Mouse (Mus musculus) heart, postnatal 4 days (tissue): ENCODE results near the gene Atp6v0a2. TPM values are rescaled to one million over a fixed set of nuclear protein-coding genes. Genes with fewer than 3 reads are reported as not detected.

Experiments used
- DNase-seq: peaks from one replicate; pipeline ENCODE4 v3.0.0; 2021
- total RNA-seq, 2 experiments: library from RNA; stranded (reverse); gene quantifications; 2 replicates each; pipeline ENCODE4 v1.2.3; 2021

The Atp6v0a2 gene
- total RNA-seq, 2 experiments from 2014 or later: 37.0 to 37.2 TPM

DNA sequence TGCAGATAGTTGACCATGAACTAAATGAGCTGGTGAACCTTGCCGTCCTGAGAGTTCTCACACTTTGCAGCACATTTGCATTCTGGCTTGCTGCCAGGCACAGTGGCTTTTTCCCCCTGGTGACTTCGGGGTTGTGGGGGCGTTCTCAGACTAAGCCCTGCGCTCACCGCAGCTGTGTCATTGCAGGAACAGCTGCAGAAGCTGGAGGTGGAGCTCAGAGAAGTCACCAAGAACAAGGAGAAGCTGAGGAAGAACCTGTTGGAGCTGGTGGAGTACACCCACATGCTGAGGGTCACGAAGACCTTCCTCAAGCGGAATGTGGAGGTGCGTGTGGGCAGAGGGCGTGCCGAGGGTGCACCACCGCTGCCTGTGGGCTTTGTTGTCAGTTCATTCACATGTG lies 8.9 kb downstream of the Atp6v0a2 start:
- peak; percentile 23 for DNase-seq

DNA sequence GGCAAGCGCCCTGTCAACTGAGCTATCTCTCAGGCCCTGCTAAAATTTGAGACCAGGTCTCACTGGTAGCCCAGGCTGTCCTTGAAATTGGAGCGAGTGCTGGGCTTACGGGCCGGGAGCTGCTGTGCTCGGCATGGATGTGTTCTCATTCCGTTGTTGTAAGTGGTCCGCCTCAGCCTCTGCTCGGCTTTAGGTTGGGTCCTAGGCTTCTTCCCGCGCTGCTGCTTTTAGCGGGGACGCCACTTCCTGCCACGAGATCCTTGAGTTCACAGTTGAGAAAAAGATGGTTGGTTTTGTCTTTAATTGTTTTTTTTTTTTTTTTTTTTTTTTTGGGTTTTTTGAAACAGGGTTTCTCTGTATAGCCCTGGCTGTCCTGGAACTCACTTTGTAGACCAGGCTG lies 9.5 kb downstream of the Atp6v0a2 start:
- no peak for DNase-seq

DNA sequence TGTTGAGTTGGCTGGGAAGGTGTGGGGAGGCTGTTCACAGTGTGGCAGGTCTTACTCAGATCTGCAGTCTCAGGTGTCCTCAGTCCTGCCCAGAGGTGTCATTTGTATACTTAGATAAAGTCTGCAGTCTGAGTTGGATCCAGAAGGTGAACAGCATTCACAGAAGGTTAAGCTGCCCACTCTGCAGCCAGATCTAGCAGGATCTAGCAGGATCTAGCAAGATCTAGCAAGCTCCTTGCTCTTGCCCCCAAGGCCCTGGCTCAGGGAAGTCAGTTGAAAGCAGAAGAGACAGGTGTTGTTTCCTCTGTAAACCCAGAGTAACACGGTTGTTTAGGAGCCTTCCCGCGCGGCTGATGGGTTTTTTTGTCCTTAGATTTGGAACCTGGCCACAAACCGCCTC lies 85.4 kb downstream of the Atp6v0a2 start:
- DNase-seq: no peak

GRCm38 (mm10) chr5:124715135-124715534 lies 86.8 kb downstream of the Atp6v0a2 start:
- peak; percentile 46 for DNase-seq

- DNase-seq: no peak
These were observed 89.6 kb downstream of the Atp6v0a2 start for GRCm38 (mm10) chr5:124717969-124718368.

DNA sequence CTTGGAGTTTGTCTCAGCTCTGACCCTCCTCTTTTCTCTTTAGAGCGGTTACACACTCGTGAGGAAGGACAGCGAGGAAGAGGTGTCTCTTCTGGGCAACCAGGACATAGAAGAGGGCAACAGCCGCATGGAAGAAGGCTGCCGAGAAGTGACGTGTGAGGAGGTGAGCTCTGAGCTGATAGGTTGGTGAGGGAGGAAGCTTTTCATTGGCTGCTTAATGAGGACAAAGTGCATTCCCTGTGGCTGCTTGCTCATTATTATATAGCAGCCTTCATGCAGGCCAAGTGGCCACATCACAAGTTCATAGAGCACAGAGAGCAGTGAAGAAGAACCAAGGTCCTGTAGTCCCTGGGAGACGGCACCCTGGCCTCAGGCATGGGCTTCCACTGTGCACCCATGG lies 90.0 kb downstream of the Atp6v0a2 start:
- DNase-seq: no peak

GRCm38 (mm10) chr5:124723125-124723524 lies 94.7 kb downstream of the Atp6v0a2 start:
- no peak for DNase-seq

GRCm38 (mm10) chr5:124724997-124725396 lies 96.6 kb downstream of the Atp6v0a2 start, which contains the start of gene Dnah10:
TSS of gene Dnah10 (plus strand) at chr5:124725085.
- DNase-seq: peak; percentile 13

DNA sequence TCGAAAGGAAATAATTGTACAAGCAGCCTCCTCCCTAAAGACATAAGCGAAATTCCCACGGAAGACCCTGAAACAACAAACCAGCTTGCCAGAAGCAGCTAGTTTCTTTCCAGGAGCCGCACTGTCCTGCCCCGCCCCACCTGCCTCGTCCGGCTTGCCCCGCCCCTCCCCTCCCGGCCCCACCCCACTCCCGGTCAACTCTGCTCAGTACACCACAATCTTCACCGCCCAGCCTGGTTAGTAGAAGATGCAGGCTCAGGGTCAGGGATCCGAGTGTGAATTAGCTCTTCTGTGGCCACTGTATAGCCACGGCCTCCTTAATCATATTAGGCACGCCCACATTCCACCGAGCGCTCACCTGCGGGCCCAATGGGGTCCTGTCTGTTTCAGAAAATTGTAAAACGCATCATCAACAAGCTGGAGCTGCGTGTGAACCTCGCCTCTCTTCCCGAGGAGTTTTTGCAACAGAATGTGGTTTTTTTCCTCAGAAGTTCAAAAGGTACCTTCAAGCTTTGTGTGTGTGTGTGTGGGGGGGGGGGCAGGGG lies 101.4 kb downstream of the Atp6v0a2 start:
- DNase-seq: no peak

- DNase-seq: no peak
These were observed 105.6 kb downstream of the Atp6v0a2 start for GRCm38 (mm10) chr5:124733961-124734360.

- no peak for DNase-seq
These were observed 113.7 kb downstream of the Atp6v0a2 start for GRCm38 (mm10) chr5:124741898-124742599.

- DNase-seq: no peak
These were observed 115.5 kb downstream of the Atp6v0a2 start for GRCm38 (mm10) chr5:124743841-124744240.

- no peak for DNase-seq
These were observed 117.8 kb downstream of the Atp6v0a2 start for GRCm38 (mm10) chr5:124746220-124746619.

- no peak for DNase-seq
These were observed 119.9 kb downstream of the Atp6v0a2 start for GRCm38 (mm10) chr5:124748296-124748695.

- DNase-seq: no peak
These were observed 123.3 kb downstream of the Atp6v0a2 start for GRCm38 (mm10) chr5:124751656-124752055.

GRCm38 (mm10) chr5:124761011-124761410 lies 132.6 kb downstream of the Atp6v0a2 start:
- peak; percentile 14 for DNase-seq

GRCm38 (mm10) chr5:124761787-124762186 lies 133.4 kb downstream of the Atp6v0a2 start:
- no peak for DNase-seq

Other genes starting within 250 kb of the Atp6v0a2 start
- 10 to 100 TPM; 72.7 to 76.8 TPM for gene Sbno1, start 202.6 kb upstream of the Atp6v0a2 start, total RNA-seq
- 100 to 1,000 TPM; 130 to 132 TPM for gene Kmt5a, start 188.6 kb upstream of the Atp6v0a2 start, total RNA-seq
- gene Rilpl2, start 150.2 kb upstream of the Atp6v0a2 start, total RNA-seq: 10 to 100 TPM in 1 of 2 experiments, 1 to 10 TPM in 1; 8.3 to 10.9 TPM
- gene Snrnp35, start 145.4 kb upstream of the Atp6v0a2 start, total RNA-seq: 10 to 100 TPM; 19.3 to 23.5 TPM
- 10 to 100 TPM; 50.3 to 53.6 TPM for gene Rilpl1, start 97.2 kb upstream of the Atp6v0a2 start, total RNA-seq
- gene Tmed2, start 87.9 kb upstream of the Atp6v0a2 start, total RNA-seq: 100 to 1,000 TPM; 217 to 226 TPM
- gene Ddx55, start 75.7 kb upstream of the Atp6v0a2 start, total RNA-seq: 1 to 10 TPM; 7.8 to 8.5 TPM
- 10 to 100 TPM; 38.6 to 42.5 TPM for gene Eif2b1, start 49.4 kb upstream of the Atp6v0a2 start, total RNA-seq
- gene Gtf2h3, start 49.4 kb upstream of the Atp6v0a2 start, total RNA-seq: 10 to 100 TPM; 20.1 to 23.9 TPM
- gene Dnah10, start 96.5 kb downstream of the Atp6v0a2 start, total RNA-seq: under 1 TPM in 1 of 2 experiments, not detected in 1; 0.02 TPM
- under 1 TPM; 0.68 to 0.88 TPM for gene Ccdc92, start 233.8 kb downstream of the Atp6v0a2 start, total RNA-seq
- 10 to 100 TPM; 57.5 to 62.7 TPM for gene Zfp664, start 234.1 kb downstream of the Atp6v0a2 start, total RNA-seq